Mouse (Mus musculus) layer of hippocampus, postnatal 14 days (tissue): ENCODE results near the gene Med27. TPM values are rescaled to one million over a fixed set of nuclear protein-coding genes. Genes with fewer than 3 reads are reported as not detected.
A peak's percentile ranks its signal among the peaks of the same experiment; 100 is the strongest.

ENCODE experiments used
- DNase-seq, 2 experiments: peaks; one replicate each; pipeline ENCODE4 v3.0.0; 2021 to 2022; ENCODE audit warnings: low spot score in 2 of 2, mixed read lengths in 1 of 2
- total RNA-seq, 2 experiments: library from RNA; stranded (reverse); gene quantifications; 2 replicates each; pipeline ENCODE4 v1.2.3; 2021

The Med27 gene
- total RNA-seq, 2 experiments from 2014 or later: 41.5 to 42.0 TPM

GRCm38 (mm10) chr2:29464851-29465648, 118.4 kb downstream of the Med27 start:
- peak; percentile 54 to 74 for DNase-seq

GRCm38 (mm10) chr2:29465649-29466137, 119.1 kb downstream of the Med27 start:
- no peak for DNase-seq

GRCm38 (mm10) chr2:29466396-29466795, 119.8 kb downstream of the Med27 start:
- DNase-seq: no peak

- peak; percentile 41 to 60 for DNase-seq
Observed at GRCm38 (mm10) chr2:29468517-29468936, 121.9 kb downstream of the Med27 start.

- no peak for DNase-seq
Observed at GRCm38 (mm10) chr2:29472952-29473437, 126.4 kb downstream of the Med27 start.

- no peak for DNase-seq
Observed at GRCm38 (mm10) chr2:29473907-29474306, 127.3 kb downstream of the Med27 start.

GRCm38 (mm10) chr2:29476702-29477101, 130.1 kb downstream of the Med27 start:
- DNase-seq: no peak

- no peak for DNase-seq
Observed at GRCm38 (mm10) chr2:29481856-29482255, 135.2 kb downstream of the Med27 start.

GRCm38 (mm10) chr2:29482979-29483718, 136.5 kb downstream of the Med27 start:
- no peak for DNase-seq

GRCm38 (mm10) chr2:29485519-29485918, 138.9 kb downstream of the Med27 start:
- no peak for DNase-seq

- no peak for DNase-seq
Observed at GRCm38 (mm10) chr2:29486491-29486890, 139.9 kb downstream of the Med27 start.

GRCm38 (mm10) chr2:29487652-29488051, 141.0 kb downstream of the Med27 start:
- DNase-seq: no peak

GRCm38 (mm10) chr2:29488379-29489236, 142.0 kb downstream of the Med27 start:
- DNase-seq: no peak

GRCm38 (mm10) chr2:29491656-29492055, 145.0 kb downstream of the Med27 start:
- no peak for DNase-seq

- no peak for DNase-seq
Observed at GRCm38 (mm10) chr2:29493396-29494031, 146.9 kb downstream of the Med27 start.

GRCm38 (mm10) chr2:29495271-29495670, 148.7 kb downstream of the Med27 start:
- DNase-seq: peak in 1 of 2 experiments; percentile 58

GRCm38 (mm10) chr2:29500601-29501350, 154.2 kb downstream of the Med27 start:
- DNase-seq: no peak

GRCm38 (mm10) chr2:29501381-29501780, 154.8 kb downstream of the Med27 start:
- no peak for DNase-seq

GRCm38 (mm10) chr2:29504848-29505247, 158.2 kb downstream of the Med27 start:
- DNase-seq: no peak

- DNase-seq: no peak
Observed at GRCm38 (mm10) chr2:29506411-29506810, 159.8 kb downstream of the Med27 start.
